8 mouse cellular contexts compared by ENCODE assay signal in genomic region chr14:55758363-55758784, GRCm38 (mm10). TPM values are rescaled to one million over a fixed set of nuclear protein-coding genes. Genes with fewer than 3 reads are reported as not detected.
DNase-seq lines count a peak whose midpoint lies in the region; ATAC-seq and TF ChIP-seq lines count a peak whose summit lies in the region.

Gene Cideb, minus strand, starts transcription at chr14:55758458.

- peaks cover 34% of the 10 kb centered on the region for H3K36me3 ChIP-seq in limb, embryonic 13.5 days
- peaks cover 23% of the 10 kb centered on the region for H3K36me3 ChIP-seq in midbrain, postnatal 0 days (ENCODE audit: insufficient read depth, low read length)

- WGBS in limb, embryonic 13.5 days: 22% methylated on average over 8 of the region's 8 CpGs
- WGBS in midbrain, postnatal 0 days: 18% methylated on average over 8 of the region's 8 CpGs

- H3K9ac ChIP-seq in limb, embryonic 13.5 days: no peak within 1 kb of the TSS
- no peak within 1 kb of the TSS for H3K9ac ChIP-seq in midbrain, postnatal 0 days (replicated peaks; ENCODE audit: low read length, poor library complexity, severe bottlenecking)

- H3K27me3 ChIP-seq in limb, embryonic 13.5 days: peaks cover 22% of the 10 kb centered on the region
- H3K27me3 ChIP-seq in midbrain, postnatal 0 days (ENCODE audit: insufficient read depth, low read length): peaks cover 5% of the 10 kb centered on the region; the same call in 1 of the 2 replicates

- H3K9me3 ChIP-seq in limb, embryonic 13.5 days: no peaks in the 10 kb centered on the region
- H3K9me3 ChIP-seq in midbrain, postnatal 0 days (ENCODE audit: low read length): no peaks in the 10 kb centered on the region

- peak; percentile 54 for ATAC-seq in CD4-positive, CD25-positive, alpha-beta regulatory T cell, adult 4 months
- ATAC-seq in common myeloid progenitor, adult 5-6 weeks (replicated peaks; ENCODE audit: low read depth, poor library complexity, severe bottlenecking): peak; percentile 64
- ATAC-seq in limb, embryonic 13.5 days (ENCODE audit: low FRiP score, low read depth): no peak
- no peak for ATAC-seq in midbrain, postnatal 0 days (ENCODE audit: low FRiP score)

- H3K27ac ChIP-seq in limb, embryonic 13.5 days: no peak within 1 kb of the TSS
- H3K27ac ChIP-seq in midbrain, postnatal 0 days (ENCODE audit: low read depth, low read length): no peak within 1 kb of the TSS

- peak within 1 kb of the TSS; percentile 41 for H3K4me2 ChIP-seq in limb, embryonic 13.5 days (replicated peaks)
- H3K4me2 ChIP-seq in midbrain, postnatal 0 days (ENCODE audit: low read depth, low read length, poor library complexity, severe bottlenecking): peak within 1 kb of the TSS; percentile 26; the same call in 1 of the 2 replicates

- DNase-seq in frontal cortex, adult 2 months (ENCODE audit: extremely low spot score in 1 of 2, low spot score in 1 of 2): peak in 1 of 2 experiments; percentile 74
- DNase-seq in frontal cortex, postnatal 14 days (ENCODE audit: low spot score in 2 of 2): no peak
- DNase-seq in heart, postnatal 4 days: peak; percentile 66
- peak; percentile 78 for DNase-seq in midbrain, postnatal 0 days (ENCODE audit: low spot score)
- DNase-seq in urinary bladder, postnatal 25 days (ENCODE audit: low spot score): no peak

- H3K4me1 ChIP-seq in limb, embryonic 13.5 days: peaks cover 16% of the 10 kb centered on the region
- peaks cover 10% of the 10 kb centered on the region; the same call in 1 of the 2 replicates for H3K4me1 ChIP-seq in midbrain, postnatal 0 days (ENCODE audit: insufficient read depth, low read length)

- TF ChIP-seq CTCF in midbrain, postnatal 0 days (IDR thresholded peaks at IDR 0.05): peak; percentile 83

- H3K4me3 ChIP-seq in limb, embryonic 13.5 days: 0 out of 2 replicates have a peak within 1 kb of the TSS, but pooled peaks have one; percentile 0
- no peak within 1 kb of the TSS for H3K4me3 ChIP-seq in midbrain, postnatal 0 days (ENCODE audit: low read depth, low read length)

RNA-seq across cellular contexts. Expression of gene Cideb, which starts in this region (rescaled TPM):
- polyA plus RNA-seq in frontal cortex, adult 2 months (2012; rRNA removed): 15.6 and 18.7 TPM in 2 replicates
- not detected for polyA plus RNA-seq in CD4-positive, CD25-positive, alpha-beta regulatory T cell, adult 4 months (2017; shearing (Covaris generic))
- 0.14 and 1.1 TPM in 2 replicates for total RNA-seq in common myeloid progenitor, adult 5-6 weeks (2017)
- total RNA-seq in heart, postnatal 4 days (2021): 1 to 10 TPM; 1.2 to 2.2 TPM
- polyA plus RNA-seq in limb, embryonic 13.5 days (2015; fragmentation: Nextera tagmentation; extraction: Ambion mirVana): 0.45 and 0.72 TPM in 2 replicates
- total RNA-seq in midbrain, postnatal 0 days (2014; rRNA removed): 0.66 and 2.6 TPM in 2 replicates
- polyA plus RNA-seq in midbrain, postnatal 0 days (2015; fragmentation: Nextera tagmentation; extraction: Ambion mirVana): 0.25 and 1.1 TPM in 2 replicates

Comparison
In these comparisons a context has a peak if more than half of its experiments do, and no peak if none do; other contexts are left out.
1. Peak in ATAC-seq in CD4-positive, CD25-positive, alpha-beta regulatory T cell, adult 4 months; RNA of the gene not detected or under 1 TPM.
2. DNase-seq: peak in heart, postnatal 4 days (single experiment) and midbrain, postnatal 0 days (single experiment); none in frontal cortex, postnatal 14 days (0 of 2) and urinary bladder, postnatal 25 days (single experiment).